Mouse (Mus musculus) midbrain, embryonic 14.5 days (tissue): ENCODE data around the gene Fam43b. TPM values are rescaled to one million over a fixed set of nuclear protein-coding genes. Genes with fewer than 3 reads are reported as not detected.

Source experiments
- ATAC-seq: fragments of 200-750 bp; cut with Nextera tagmentation; 2 replicates; pipeline ENCODE4 v1.8.0; 2017; ENCODE audit warnings: moderate number of reproducible peaks, moderate library complexity; ENCODE audit not compliant: low FRiP score, low TSS enrichment
- DNase-seq: peaks from one replicate; pipeline ENCODE4 v3.0.0-alpha.2; 2015
- H3K27ac ChIP-seq: fragments of 300-500 bp; sonication (generic); replicated peaks from 2 replicates; pipeline ENCODE4 v1.5.1; 2014; ENCODE audit warnings: mild to moderate bottlenecking, low read depth, low read length, moderate library complexity
- H3K27me3 ChIP-seq: fragments of 300-500 bp; sonication (generic); 2 replicates; pipeline ENCODE4 v1.6.1; 2014; ENCODE audit warnings: low read length, control low read depth, mixed read lengths; ENCODE audit not compliant: control insufficient read depth, insufficient read depth
- H3K36me3 ChIP-seq: fragments of 300-500 bp; sonication (generic); 2 replicates; pipeline ENCODE4 v1.6.1; 2014; ENCODE audit warnings: low read length, control low read depth; ENCODE audit not compliant: control insufficient read depth, insufficient read depth
- H3K4me1 ChIP-seq: fragments of 300-500 bp; sonication (generic); 2 replicates; pipeline ENCODE4 v1.6.1; 2014; ENCODE audit warnings: mild to moderate bottlenecking, antibody characterized with exemption, low read length, control low read depth; ENCODE audit not compliant: control insufficient read depth, insufficient read depth
- H3K4me2 ChIP-seq: fragments of 300-500 bp; sonication (generic); 2 replicates; pipeline ENCODE4 v1.6.1; 2014; ENCODE audit warnings: mild to moderate bottlenecking, low read length, moderate library complexity
- H3K4me3 ChIP-seq: fragments of 300-500 bp; sonication (generic); replicated peaks from 2 replicates; pipeline ENCODE4 v1.5.1; 2014; ENCODE audit warnings: low read depth, low read length
- H3K9ac ChIP-seq: fragments of 300-500 bp; sonication (generic); replicated peaks from 2 replicates; pipeline ENCODE4 v1.6.1; 2014; ENCODE audit warnings: mild to moderate bottlenecking, low read length, moderate library complexity
- H3K9me3 ChIP-seq: fragments of 300-500 bp; sonication (generic); 2 replicates; pipeline ENCODE4 v1.6.1; 2016; ENCODE audit warnings: low read length, control low read depth, mixed read lengths; ENCODE audit not compliant: control insufficient read depth
- WGBS: fragments of 180-500 bp; shearing (Covaris S2); extraction: QIAGEN DNeasy Blood & Tissue Kit; methylation state at CpG from one replicate; pipeline ENCODE4 v1.1.7; 2014; 5-methylcytosine and 5-hydroxymethylcytosine counted together
- polyA plus RNA-seq: library from polyadenylated mRNA; unstranded; fragments of >200 nt; fragmentation: Nextera tagmentation; extraction: Ambion mirVana; gene quantifications from 2 replicates; pipeline ENCODE4 v1.2.1, GENCODE M21; 2014

Fam43b gene
- polyA plus RNA-seq, 1 experiment from 2014 or later, result 5.4 TPM

DNA sequence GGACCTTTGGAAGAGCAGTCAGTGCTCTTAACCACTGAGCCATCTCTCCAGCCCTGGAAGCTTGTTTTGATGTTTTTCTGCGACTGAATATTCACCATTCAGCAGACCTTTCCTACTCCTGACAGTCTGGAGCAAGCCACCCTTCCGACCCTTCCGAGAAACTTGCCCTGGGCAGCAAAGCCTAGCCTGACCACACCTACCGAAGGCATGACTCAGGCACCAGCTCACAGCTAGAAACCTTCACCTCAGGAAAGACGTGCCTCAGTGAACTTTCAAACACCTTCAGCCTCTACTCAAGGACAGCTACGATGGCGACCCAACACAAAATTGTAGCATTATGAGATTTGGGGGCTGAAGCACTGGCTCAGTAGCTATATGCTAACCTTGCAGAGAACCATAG, 33.4 kb downstream of the Fam43b start:
- H3K4me2 ChIP-seq, result no peak overlapping the region
- peaks cover 10% of the 10 kb centered on the region; the same call in 1 of the 2 replicates for H3K27me3 ChIP-seq
- no peak overlapping the region for H3K9ac ChIP-seq
- H3K4me1 ChIP-seq, result peaks cover 11% of the 10 kb centered on the region; the same call in 1 of the 2 replicates
- ATAC-seq, result no peak
- WGBS, result 88% methylated on average over 7 of the region's 7 CpGs
- H3K4me3 ChIP-seq, result no peak overlapping the region
- no peaks in the 10 kb centered on the region for H3K9me3 ChIP-seq
- H3K27ac ChIP-seq, result no peak overlapping the region
- no peaks in the 10 kb centered on the region for H3K36me3 ChIP-seq
- no peak for DNase-seq

DNA sequence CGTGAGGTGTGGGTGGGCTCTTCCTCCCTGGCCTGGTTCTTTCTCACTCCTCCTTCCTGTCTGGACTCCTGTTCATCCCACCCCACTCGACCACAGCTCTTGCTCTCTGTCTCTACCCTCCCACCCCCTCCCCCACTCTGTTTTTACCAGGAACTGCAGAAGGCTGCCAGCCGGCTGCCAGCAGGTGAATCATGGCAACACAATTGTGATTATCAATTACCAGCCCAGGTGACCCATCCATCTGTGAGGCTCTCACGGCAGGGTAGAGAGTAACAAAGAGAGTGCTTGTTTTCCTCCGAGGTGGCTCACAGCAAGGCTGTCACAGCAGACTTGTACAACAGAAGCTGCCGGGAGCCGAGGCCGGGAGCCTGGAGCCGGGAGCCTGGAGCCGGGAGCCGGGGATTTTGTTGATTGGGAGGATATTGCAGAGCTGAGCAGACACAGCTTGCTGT, 34.9 kb downstream of the Fam43b start:
- peak; percentile 50 for DNase-seq

DNA sequence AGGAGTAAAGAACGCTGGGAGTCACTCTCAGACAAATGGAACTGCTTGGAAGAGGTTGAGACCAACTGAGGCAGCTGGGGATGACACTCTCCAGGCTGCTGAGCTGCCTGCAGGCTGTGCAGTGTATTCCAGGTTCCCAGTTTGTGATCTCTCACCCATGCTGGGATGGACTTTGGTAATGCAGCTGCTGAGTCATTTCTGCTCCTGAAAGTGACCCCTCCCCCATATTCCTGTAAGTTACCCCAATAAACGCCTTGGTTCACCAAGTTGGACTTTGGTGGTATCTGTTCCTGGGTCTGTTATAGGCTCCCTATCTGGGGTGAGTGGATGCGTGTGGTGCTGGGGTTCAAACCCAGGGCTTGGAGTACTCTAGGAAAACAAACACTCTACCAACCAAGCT, 38.2 kb downstream of the Fam43b start:
- H3K27me3 ChIP-seq, result no peaks in the 10 kb centered on the region; the same call in 1 of the 2 replicates
- H3K36me3 ChIP-seq, result no peaks in the 10 kb centered on the region
- H3K4me2 ChIP-seq, result no peak overlapping the region
- peaks cover 7% of the 10 kb centered on the region; the same call in 1 of the 2 replicates for H3K4me1 ChIP-seq
- no peak overlapping the region for H3K4me3 ChIP-seq
- no peaks in the 10 kb centered on the region for H3K9me3 ChIP-seq
- WGBS, result 75% methylated on average over 3 of the region's 3 CpGs
- no peak for ATAC-seq
- DNase-seq, result no peak
- no peak overlapping the region for H3K27ac ChIP-seq
- H3K9ac ChIP-seq, result no peak overlapping the region

More for the DNA sequence above, 34.9 kb downstream of the Fam43b start:
- H3K9me3 ChIP-seq, result no peaks in the 10 kb centered on the region
- H3K27me3 ChIP-seq, result no peaks in the 10 kb centered on the region; the same call in 1 of the 2 replicates
- H3K4me1 ChIP-seq, result peaks cover 7% of the 10 kb centered on the region; the same call in 1 of the 2 replicates
- WGBS, result 5% methylated on average over 11 of the region's 11 CpGs
- ATAC-seq, result no peak
- H3K4me3 ChIP-seq, result no peak overlapping the region
- H3K27ac ChIP-seq, result peak overlapping the region; percentile 52
- H3K9ac ChIP-seq, result peak overlapping the region; percentile 29; the same call in 1 of the 2 replicates
- peak overlapping the region; percentile 26 for H3K4me2 ChIP-seq
- H3K36me3 ChIP-seq, result no peaks in the 10 kb centered on the region

DNA sequence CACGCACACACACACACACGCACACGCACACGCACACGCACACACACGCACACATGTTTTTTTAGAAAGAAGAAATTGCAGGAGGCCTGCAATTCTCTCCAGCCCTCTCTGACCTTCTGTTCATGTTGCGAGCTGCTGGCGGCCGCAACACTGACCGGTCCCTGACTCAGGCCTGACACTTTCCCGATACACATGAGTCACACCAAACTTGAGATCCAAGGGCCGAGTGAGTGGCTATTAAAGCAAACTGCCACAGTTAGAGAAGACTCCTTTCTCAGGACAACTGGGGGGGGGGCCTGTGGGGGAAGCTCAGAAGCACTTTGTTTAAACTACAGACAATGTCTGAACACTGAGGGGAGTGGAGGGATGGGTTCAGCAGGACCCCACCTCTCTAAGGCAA, 39.8 kb downstream of the Fam43b start:
- Histone ChIP-seq H3K9me3 (no peaks in the 10 kb centered on the region), H3K27me3 (no peaks in the 10 kb centered on the region; the same call in 1 of the 2 replicates), H3K4me3 (no peak overlapping the region), H3K4me1 (peaks cover 5% of the 10 kb centered on the region; the same call in 1 of the 2 replicates), H3K4me2 (no peak overlapping the region), H3K9ac (no peak overlapping the region), H3K27ac (no peak overlapping the region), H3K36me3 (no peaks in the 10 kb centered on the region)
- no peak for ATAC-seq
- no peak for DNase-seq
- 92% methylated on average over 12 of the region's 12 CpGs for WGBS

DNA sequence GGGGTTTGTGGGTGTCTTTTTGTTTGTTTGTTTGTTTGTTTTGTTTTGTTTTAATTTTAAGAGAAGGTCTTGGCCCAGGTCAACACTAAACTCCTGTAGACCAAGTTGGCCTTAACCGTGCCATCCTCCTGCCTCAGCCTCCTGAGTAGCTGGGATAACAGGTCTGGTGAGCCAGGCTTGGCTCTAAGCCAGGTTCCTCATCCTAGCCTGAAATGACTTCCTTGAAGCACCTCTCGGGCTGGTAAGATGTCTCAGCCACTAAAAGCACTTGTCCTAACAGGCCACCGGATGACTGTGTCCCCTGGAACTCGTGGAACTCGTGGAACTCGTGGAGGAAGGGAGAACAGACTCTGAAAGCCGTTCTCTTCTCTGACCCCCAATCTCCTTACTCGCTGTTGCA, 40.2 kb downstream of the Fam43b start:
- no peak overlapping the region for H3K9ac ChIP-seq
- 89% methylated on average over 8 of the region's 8 CpGs for WGBS
- no peaks in the 10 kb centered on the region for H3K9me3 ChIP-seq

DNA sequence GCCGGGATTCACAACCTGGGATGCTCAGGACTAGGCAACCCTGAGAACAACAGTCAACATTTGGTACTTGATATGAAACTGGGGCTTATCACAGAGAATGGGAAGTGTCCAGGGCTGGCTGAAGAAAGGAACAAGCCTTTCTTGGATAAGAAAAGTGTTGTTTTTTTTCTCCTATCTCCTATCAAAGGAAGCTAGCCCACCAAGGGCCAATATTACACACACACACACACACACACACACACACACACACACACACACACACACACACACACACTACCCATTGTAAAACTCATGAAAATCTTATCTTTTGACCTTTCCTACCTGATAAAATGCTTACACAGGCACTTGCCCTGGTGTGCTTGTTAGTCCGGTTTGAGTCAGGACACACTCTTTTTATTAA, 40.8 kb downstream of the Fam43b start:
- H3K9me3 ChIP-seq, result no peaks in the 10 kb centered on the region
- DNase-seq (no peak), ATAC-seq (no peak)
- no peaks in the 10 kb centered on the region; the same call in 1 of the 2 replicates for H3K27me3 ChIP-seq
- H3K4me1 ChIP-seq, result no peaks in the 10 kb centered on the region
- H3K4me2 ChIP-seq, result no peak overlapping the region
- H3K36me3 ChIP-seq, result no peaks in the 10 kb centered on the region
- H3K9ac ChIP-seq, result no peak overlapping the region
- H3K4me3 ChIP-seq, result no peak overlapping the region
- H3K27ac ChIP-seq, result no peak overlapping the region
- WGBS, result 92% methylated on average over 2 of the region's 2 CpGs

More for the DNA sequence above, 40.2 kb downstream of the Fam43b start:
- DNase-seq (no peak), ATAC-seq (no peak)
- H3K4me2 ChIP-seq, result no peak overlapping the region
- H3K4me3 ChIP-seq, result no peak overlapping the region
- H3K36me3 ChIP-seq, result no peaks in the 10 kb centered on the region
- no peak overlapping the region for H3K27ac ChIP-seq
- 0 out of 2 replicates have a peak, but pooled peaks cover under 1% of the 10 kb centered on the region for H3K4me1 ChIP-seq
- H3K27me3 ChIP-seq, result no peaks in the 10 kb centered on the region; the same call in 1 of the 2 replicates

DNA sequence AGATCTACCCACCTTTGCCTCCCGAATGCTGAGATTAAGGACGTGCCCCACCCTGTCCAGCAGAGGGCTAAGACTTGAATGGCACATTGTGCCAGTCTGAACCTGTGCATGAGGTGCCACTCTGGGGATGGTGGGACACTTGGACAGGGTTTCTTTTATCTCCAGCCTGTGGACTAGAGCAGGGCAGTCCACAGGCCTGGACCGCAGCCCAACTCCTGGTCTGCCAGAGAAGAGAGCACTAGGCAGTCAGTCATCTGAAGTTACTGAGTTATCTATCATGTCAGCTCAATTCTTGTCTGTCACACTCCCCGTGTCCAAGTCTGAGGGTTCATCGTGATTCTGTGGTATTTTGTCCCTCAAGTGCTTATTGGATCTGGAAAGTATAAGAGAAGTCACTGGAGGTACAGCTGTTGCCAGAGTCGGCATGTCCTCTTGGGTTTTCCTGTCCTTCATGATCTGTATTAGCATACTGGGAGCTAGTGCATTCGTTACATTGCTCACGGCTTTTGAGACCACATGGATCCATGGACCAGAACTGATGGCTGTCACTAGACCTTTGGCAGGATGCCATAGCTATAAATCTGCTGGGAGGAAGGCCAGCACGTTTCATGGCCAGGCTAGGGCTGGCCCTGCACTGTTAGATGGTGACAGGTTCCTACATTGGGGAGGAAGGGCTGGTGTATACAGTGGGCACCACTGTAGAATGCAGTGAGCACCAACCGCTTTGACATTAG, 42.7 kb downstream of the Fam43b start:
- Histone ChIP-seq H3K4me1 (no peaks in the 10 kb centered on the region), H3K36me3 (no peaks in the 10 kb centered on the region), H3K9me3 (no peaks in the 10 kb centered on the region), H3K27ac (no peak overlapping the region), H3K27me3 (no peaks in the 10 kb centered on the region), H3K4me2 (no peak overlapping the region), H3K4me3 (no peak overlapping the region), H3K9ac (no peak overlapping the region)
- no peak for ATAC-seq
- no peak for DNase-seq
- 71% methylated on average over 10 of the region's 10 CpGs for WGBS

DNA sequence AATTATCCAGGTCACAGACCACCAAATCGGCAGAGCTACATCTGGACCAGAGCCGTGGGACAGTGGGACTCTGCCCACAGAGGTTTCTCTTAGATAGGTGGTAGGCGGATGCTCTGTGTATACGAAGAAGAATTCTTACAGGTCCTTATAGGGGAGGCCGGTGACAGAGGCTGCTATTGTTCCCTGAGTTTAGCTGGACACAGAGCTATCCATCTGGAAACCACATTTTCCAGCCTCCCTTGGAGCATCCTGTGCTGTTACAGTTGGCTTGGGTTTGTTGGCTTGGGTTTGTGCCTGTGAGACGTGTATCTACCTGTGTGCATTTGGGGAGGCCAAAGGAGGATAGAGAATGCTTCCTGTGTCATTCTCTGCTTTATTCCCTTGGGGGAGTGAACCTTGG, 43.6 kb downstream of the Fam43b start:
- H3K9ac ChIP-seq, result no peak overlapping the region
- no peak overlapping the region for H3K27ac ChIP-seq
- DNase-seq, result no peak
- H3K4me3 ChIP-seq, result no peak overlapping the region
- H3K4me2 ChIP-seq, result no peak overlapping the region
- ATAC-seq, result no peak
- H3K27me3 ChIP-seq, result no peaks in the 10 kb centered on the region
- H3K9me3 ChIP-seq, result no peaks in the 10 kb centered on the region
- H3K36me3 ChIP-seq, result no peaks in the 10 kb centered on the region
- WGBS, result 89% methylated on average over 6 of the region's 6 CpGs
- H3K4me1 ChIP-seq, result no peaks in the 10 kb centered on the region

DNA sequence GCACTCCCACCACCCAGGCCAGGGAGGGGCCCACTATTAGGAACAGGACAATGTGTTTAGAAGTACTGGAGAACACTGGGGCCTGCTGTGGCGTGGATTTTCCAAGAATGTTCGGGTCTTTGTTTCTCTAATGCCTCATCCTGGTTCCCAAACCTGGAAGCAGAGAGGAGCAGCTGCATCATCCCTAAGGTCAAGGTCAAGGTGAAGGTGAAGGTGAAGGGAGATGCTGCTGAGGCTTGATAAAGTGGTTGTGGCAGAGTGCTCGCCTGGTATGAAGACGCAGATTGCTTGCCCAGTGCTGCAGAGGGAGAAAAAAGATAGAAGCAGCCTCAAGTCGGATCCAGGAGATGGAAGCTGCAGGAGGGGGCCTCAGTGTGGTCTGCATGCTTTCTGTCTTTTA, 44.5 kb downstream of the Fam43b start:
- no peak overlapping the region for H3K4me2 ChIP-seq
- ATAC-seq, result no peak
- H3K36me3 ChIP-seq, result no peaks in the 10 kb centered on the region
- no peaks in the 10 kb centered on the region for H3K9me3 ChIP-seq
- WGBS, result 82% methylated on average over 5 of the region's 5 CpGs
- H3K27ac ChIP-seq, result no peak overlapping the region
- no peak overlapping the region for H3K4me3 ChIP-seq
- H3K9ac ChIP-seq, result no peak overlapping the region
- no peak for DNase-seq
- H3K4me1 ChIP-seq, result no peaks in the 10 kb centered on the region
- H3K27me3 ChIP-seq, result no peaks in the 10 kb centered on the region
